Mouse (Mus musculus) limb, embryonic 15.5 days (tissue): ENCODE results near the gene Zbtb2. TPM values are rescaled to one million over a fixed set of nuclear protein-coding genes. Genes with fewer than 3 reads are reported as not detected.

Experiments
- ATAC-seq: fragments of 200-750 bp; cut with Nextera tagmentation; 2 replicates; pipeline ENCODE4 v1.8.0; 2017; ENCODE audit warnings: low read depth, moderate TSS enrichment; ENCODE audit not compliant: insufficient number of reproducible peaks, low FRiP score, low TSS enrichment
- H3K27ac ChIP-seq: fragments of 300-500 bp; sonication (generic); 2 replicates; pipeline ENCODE4 v1.5.1; 2015; ENCODE audit warnings: moderate library complexity, mild to moderate bottlenecking, inconsistent platforms
- H3K27me3 ChIP-seq: fragments of 300-500 bp; sonication (generic); 2 replicates; pipeline ENCODE4 v1.6.1; 2015; ENCODE audit warnings: inconsistent platforms
- H3K36me3 ChIP-seq: fragments of 300-500 bp; sonication (generic); 2 replicates; pipeline ENCODE4 v1.6.1; 2015; ENCODE audit warnings: inconsistent platforms
- H3K4me1 ChIP-seq: fragments of 300-500 bp; sonication (generic); 2 replicates; pipeline ENCODE4 v1.6.1; 2015; ENCODE audit warnings: inconsistent platforms
- H3K4me2 ChIP-seq: fragments of 300-500 bp; sonication (generic); 2 replicates; pipeline ENCODE4 v1.6.1; 2015; ENCODE audit warnings: mild to moderate bottlenecking, inconsistent platforms
- H3K4me3 ChIP-seq: fragments of 300-500 bp; sonication (generic); 2 replicates; pipeline ENCODE4 v1.5.1; 2015; ENCODE audit warnings: mild to moderate bottlenecking, inconsistent platforms
- H3K9ac ChIP-seq: fragments of 300-500 bp; sonication (generic); 2 replicates; pipeline ENCODE4 v1.6.1; 2015; ENCODE audit warnings: inconsistent platforms
- H3K9me3 ChIP-seq: fragments of 300-500 bp; sonication (generic); 2 replicates; pipeline ENCODE4 v1.6.1; 2016; ENCODE audit warnings: inconsistent platforms
- WGBS: fragments of 180-500 bp; shearing (Covaris S2); methylation state at CpG from one replicate; pipeline ENCODE4 v1.1.7; 2015; 5-methylcytosine and 5-hydroxymethylcytosine counted together
- polyA plus RNA-seq: library from polyadenylated mRNA; unstranded; fragments of >200 nt; fragmentation: Nextera tagmentation; extraction: Ambion mirVana; gene quantifications from 2 replicates; pipeline ENCODE4 v1.2.1, GENCODE M21; 2015

Gene Zbtb2
- polyA plus RNA-seq, 1 experiment from 2014 or later, result 13.4 TPM

GRCm38 (mm10) chr10:4380748-4381147, 7.2 kb downstream of the Zbtb2 start:
- Histone ChIP-seq H3K36me3 (no peaks in the 10 kb centered on the region), H3K9ac (no peak overlapping the region), H3K9me3 (no peaks in the 10 kb centered on the region), H3K27me3 (no peaks in the 10 kb centered on the region), H3K4me2 (no peak overlapping the region), H3K27ac (no peak overlapping the region), H3K4me3 (no peak overlapping the region), H3K4me1 (no peaks in the 10 kb centered on the region)
- no peak for ATAC-seq
- 86% methylated on average over 5 of the region's 5 CpGs for WGBS

- 80% methylated on average over 7 of the region's 7 CpGs for WGBS
- H3K9me3 ChIP-seq, result no peaks in the 10 kb centered on the region
- no peaks in the 10 kb centered on the region for H3K27me3 ChIP-seq
- no peak overlapping the region for H3K4me3 ChIP-seq
- H3K27ac ChIP-seq, result no peak overlapping the region
- H3K4me1 ChIP-seq, result no peaks in the 10 kb centered on the region
- H3K9ac ChIP-seq, result no peak overlapping the region
- H3K4me2 ChIP-seq, result no peak overlapping the region
- H3K36me3 ChIP-seq, result peaks cover 12% of the 10 kb centered on the region
- ATAC-seq, result no peak
Observed at GRCm38 (mm10) chr10:4376931-4377330, 11.0 kb downstream of the Zbtb2 start.

- 67% methylated on average over 7 of the region's 7 CpGs for WGBS
Observed at GRCm38 (mm10) chr10:4376461-4376860, 11.4 kb downstream of the Zbtb2 start.

GRCm38 (mm10) chr10:4375267-4375666, 12.6 kb downstream of the Zbtb2 start:
- Histone ChIP-seq H3K27me3 (no peaks in the 10 kb centered on the region), H3K36me3 (peaks cover 12% of the 10 kb centered on the region), H3K27ac (no peak overlapping the region), H3K9ac (no peak overlapping the region), H3K4me3 (no peak overlapping the region), H3K4me2 (no peak overlapping the region), H3K9me3 (no peaks in the 10 kb centered on the region), H3K4me1 (no peaks in the 10 kb centered on the region)
- ATAC-seq, result no peak
- 64% methylated on average over 7 of the region's 7 CpGs for WGBS

More at GRCm38 (mm10) chr10:4376461-4376860, 11.4 kb downstream of the Zbtb2 start:
- H3K4me3 ChIP-seq, result no peak overlapping the region
- peaks cover 12% of the 10 kb centered on the region for H3K36me3 ChIP-seq
- ATAC-seq, result no peak
- H3K27me3 ChIP-seq, result no peaks in the 10 kb centered on the region
- no peak overlapping the region for H3K4me2 ChIP-seq
- no peak overlapping the region for H3K9ac ChIP-seq
- no peak overlapping the region for H3K27ac ChIP-seq
- no peaks in the 10 kb centered on the region for H3K4me1 ChIP-seq
- no peaks in the 10 kb centered on the region for H3K9me3 ChIP-seq

GRCm38 (mm10) chr10:4374734-4375133, 13.2 kb downstream of the Zbtb2 start:
- Histone ChIP-seq H3K27me3 (no peaks in the 10 kb centered on the region), H3K27ac (no peak overlapping the region), H3K9me3 (no peaks in the 10 kb centered on the region), H3K36me3 (peaks cover 17% of the 10 kb centered on the region), H3K9ac (no peak overlapping the region), H3K4me1 (no peaks in the 10 kb centered on the region), H3K4me3 (no peak overlapping the region), H3K4me2 (no peak overlapping the region)
- WGBS, result 84% methylated on average over 4 of the region's 4 CpGs
- ATAC-seq, result no peak

GRCm38 (mm10) chr10:4374239-4374638, 13.7 kb downstream of the Zbtb2 start:
- WGBS, result 90% methylated on average over 7 of the region's 7 CpGs
- peaks cover 20% of the 10 kb centered on the region for H3K36me3 ChIP-seq

GRCm38 (mm10) chr10:4373558-4373957, 14.3 kb downstream of the Zbtb2 start:
- no peak overlapping the region for H3K4me3 ChIP-seq
- no peaks in the 10 kb centered on the region for H3K4me1 ChIP-seq
- no peak overlapping the region for H3K4me2 ChIP-seq
- H3K9me3 ChIP-seq, result no peaks in the 10 kb centered on the region
- H3K27me3 ChIP-seq, result no peaks in the 10 kb centered on the region
- 88% methylated on average over 4 of the region's 4 CpGs for WGBS
- no peak overlapping the region for H3K9ac ChIP-seq
- ATAC-seq, result no peak
- H3K36me3 ChIP-seq, result peaks cover 27% of the 10 kb centered on the region
- H3K27ac ChIP-seq, result no peak overlapping the region

More at GRCm38 (mm10) chr10:4374239-4374638, 13.7 kb downstream of the Zbtb2 start:
- no peak for ATAC-seq
- Histone ChIP-seq H3K9me3 (no peaks in the 10 kb centered on the region), H3K27me3 (no peaks in the 10 kb centered on the region), H3K4me1 (no peaks in the 10 kb centered on the region), H3K9ac (no peak overlapping the region), H3K4me2 (no peak overlapping the region), H3K27ac (no peak overlapping the region), H3K4me3 (no peak overlapping the region)

- H3K9ac ChIP-seq, result no peak overlapping the region
- H3K36me3 ChIP-seq, result peaks cover 40% of the 10 kb centered on the region
- no peaks in the 10 kb centered on the region for H3K9me3 ChIP-seq
Observed at GRCm38 (mm10) chr10:4372011-4372410, 15.9 kb downstream of the Zbtb2 start.

GRCm38 (mm10) chr10:4370105-4370504, 17.8 kb downstream of the Zbtb2 start:
- Histone ChIP-seq H3K4me3 (no peak overlapping the region), H3K9me3 (no peaks in the 10 kb centered on the region), H3K27me3 (no peaks in the 10 kb centered on the region), H3K4me1 (no peaks in the 10 kb centered on the region), H3K27ac (no peak overlapping the region), H3K36me3 (peaks cover 40% of the 10 kb centered on the region), H3K4me2 (no peak overlapping the region), H3K9ac (no peak overlapping the region)
- 81% methylated on average over 11 of the region's 11 CpGs for WGBS
- no peak for ATAC-seq

More at GRCm38 (mm10) chr10:4372011-4372410, 15.9 kb downstream of the Zbtb2 start:
- Histone ChIP-seq H3K27ac (no peak overlapping the region), H3K4me1 (no peaks in the 10 kb centered on the region), H3K27me3 (no peaks in the 10 kb centered on the region), H3K4me2 (no peak overlapping the region), H3K4me3 (no peak overlapping the region)
- 55% methylated on average over 5 of the region's 5 CpGs for WGBS
- ATAC-seq, result no peak

GRCm38 (mm10) chr10:4364618-4365017, 23.3 kb downstream of the Zbtb2 start:
- H3K27me3 ChIP-seq, result no peaks in the 10 kb centered on the region
- H3K4me3 ChIP-seq, result no peak overlapping the region
- H3K4me2 ChIP-seq, result no peak overlapping the region
- no peak overlapping the region for H3K27ac ChIP-seq
- 87% methylated on average over 3 of the region's 3 CpGs for WGBS
- no peaks in the 10 kb centered on the region for H3K4me1 ChIP-seq
- no peak for ATAC-seq
- H3K9me3 ChIP-seq, result no peaks in the 10 kb centered on the region; the same call in 1 of the 2 replicates
- H3K9ac ChIP-seq, result no peak overlapping the region
- peaks cover 23% of the 10 kb centered on the region for H3K36me3 ChIP-seq

- Histone ChIP-seq H3K4me3 (no peak overlapping the region), H3K27ac (no peak overlapping the region), H3K27me3 (no peaks in the 10 kb centered on the region), H3K36me3 (peaks cover 36% of the 10 kb centered on the region), H3K4me2 (no peak overlapping the region), H3K4me1 (no peaks in the 10 kb centered on the region), H3K9ac (no peak overlapping the region), H3K9me3 (no peaks in the 10 kb centered on the region)
- no peak for ATAC-seq
- WGBS, result 82% methylated on average over 10 of the region's 10 CpGs
Observed at GRCm38 (mm10) chr10:4357435-4357834, 30.5 kb downstream of the Zbtb2 start.

GRCm38 (mm10) chr10:4356640-4357039, 31.3 kb downstream of the Zbtb2 start:
- Histone ChIP-seq H3K9me3 (no peaks in the 10 kb centered on the region), H3K36me3 (peaks cover 36% of the 10 kb centered on the region), H3K4me1 (no peaks in the 10 kb centered on the region), H3K9ac (no peak overlapping the region), H3K27ac (no peak overlapping the region), H3K4me2 (no peak overlapping the region), H3K27me3 (no peaks in the 10 kb centered on the region), H3K4me3 (no peak overlapping the region)
- WGBS, result 51% methylated on average over 5 of the region's 5 CpGs
- no peak for ATAC-seq

GRCm38 (mm10) chr10:4355882-4356451, 31.9 kb downstream of the Zbtb2 start:
- Histone ChIP-seq H3K27ac (no peak overlapping the region), H3K27me3 (no peaks in the 10 kb centered on the region), H3K36me3 (peaks cover 36% of the 10 kb centered on the region), H3K4me3 (no peak overlapping the region), H3K4me2 (no peak overlapping the region), H3K9me3 (no peaks in the 10 kb centered on the region), H3K9ac (no peak overlapping the region), H3K4me1 (no peaks in the 10 kb centered on the region)
- 86% methylated on average over 19 of the region's 19 CpGs for WGBS
- no peak for ATAC-seq
